Mouse (Mus musculus): ENCODE results near the gene Bmp2k.
A peak's percentile ranks its signal among the peaks of the same experiment; 100 is the strongest.

Gene Bmp2k

DNA sequence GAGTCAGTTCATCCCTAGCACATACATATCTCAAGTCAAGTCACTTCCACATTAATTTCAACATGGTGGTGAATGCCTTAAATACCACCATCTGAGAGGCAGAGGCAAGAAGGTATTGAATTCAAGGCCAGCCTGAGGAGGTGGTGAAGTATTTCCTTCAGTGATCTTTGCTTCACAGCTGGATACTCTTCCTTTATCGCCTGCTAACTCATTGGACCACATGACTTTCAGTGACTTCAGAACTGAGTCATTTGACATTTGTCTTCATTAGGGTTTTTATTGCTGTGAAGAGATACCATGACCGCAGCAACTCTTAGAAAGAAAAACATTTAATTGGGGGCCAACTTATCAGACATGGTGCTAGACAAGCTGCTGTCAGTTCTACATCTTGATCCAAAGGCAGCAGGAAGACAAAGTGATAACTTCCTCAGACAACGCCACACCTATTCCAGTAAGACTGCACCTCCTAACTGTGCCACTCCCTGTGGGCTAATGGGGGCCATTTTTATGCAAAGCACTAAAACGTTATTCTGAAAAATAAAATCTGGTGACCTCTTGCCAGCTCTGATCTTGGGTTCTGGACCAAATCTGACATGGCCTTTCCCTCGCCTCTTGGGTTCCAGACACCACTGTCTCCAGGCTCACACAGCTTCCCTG lies 24.9 kb upstream of the Bmp2k start:
- DNase-seq = no peak

DNA sequence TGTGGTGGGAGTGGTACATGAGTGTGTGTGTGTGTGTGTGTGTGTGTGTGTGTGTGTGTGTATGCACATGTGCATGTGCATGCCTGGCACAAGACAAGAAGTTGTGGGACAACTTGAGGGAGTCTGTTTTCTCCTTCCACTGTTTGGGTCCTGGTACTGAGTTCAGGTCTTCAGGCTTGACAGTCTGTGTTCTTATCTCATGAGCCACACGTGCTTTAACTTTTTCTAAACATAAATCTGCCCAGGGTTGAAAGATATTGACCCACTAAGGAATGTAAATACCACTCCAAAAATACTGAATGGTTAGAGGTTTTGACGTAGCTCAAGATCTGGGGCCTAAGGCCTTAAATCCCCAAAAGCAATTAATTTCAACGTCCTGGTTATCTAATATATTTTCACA lies 23.8 kb upstream of the Bmp2k start:
- no peak for DNase-seq

DNA sequence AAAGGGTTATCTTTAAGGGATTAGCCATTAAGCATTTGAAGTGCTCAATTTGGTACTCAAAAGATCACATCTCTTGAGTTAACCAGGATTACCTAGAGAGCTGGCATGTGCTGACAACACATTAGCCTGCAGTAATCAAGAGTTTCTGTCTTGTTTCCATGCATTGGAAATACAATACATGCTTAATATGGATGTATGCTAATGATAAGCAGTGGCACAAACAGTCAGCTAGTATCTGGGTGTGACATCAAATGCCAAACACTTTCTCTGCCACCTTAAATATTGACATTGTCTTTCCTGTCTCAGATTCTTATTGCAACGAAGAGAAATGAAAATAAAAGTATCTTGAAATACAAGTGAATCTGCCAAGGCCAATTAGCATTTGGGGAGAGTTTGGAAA lies 22.8 kb upstream of the Bmp2k start:
- no peak for DNase-seq

DNA sequence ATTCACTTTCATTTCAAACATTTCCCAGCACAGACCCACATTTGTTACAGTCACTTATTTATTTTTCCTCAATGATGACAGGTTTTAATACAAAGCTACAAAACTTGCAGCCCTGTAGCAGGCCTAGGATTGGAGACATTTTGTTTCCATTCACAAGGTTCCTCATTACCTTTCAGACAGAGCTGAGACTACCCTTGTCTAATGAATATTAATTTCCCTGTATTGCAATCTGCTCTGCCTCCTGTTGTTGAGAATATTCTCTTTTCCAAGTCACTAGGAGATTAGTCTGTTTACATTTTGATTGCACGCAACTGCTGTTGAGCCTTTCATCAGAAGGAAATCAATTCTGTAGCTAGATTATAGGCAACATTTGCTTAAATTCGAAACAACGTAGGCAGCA lies 22.4 kb upstream of the Bmp2k start:
- no peak for DNase-seq

DNA sequence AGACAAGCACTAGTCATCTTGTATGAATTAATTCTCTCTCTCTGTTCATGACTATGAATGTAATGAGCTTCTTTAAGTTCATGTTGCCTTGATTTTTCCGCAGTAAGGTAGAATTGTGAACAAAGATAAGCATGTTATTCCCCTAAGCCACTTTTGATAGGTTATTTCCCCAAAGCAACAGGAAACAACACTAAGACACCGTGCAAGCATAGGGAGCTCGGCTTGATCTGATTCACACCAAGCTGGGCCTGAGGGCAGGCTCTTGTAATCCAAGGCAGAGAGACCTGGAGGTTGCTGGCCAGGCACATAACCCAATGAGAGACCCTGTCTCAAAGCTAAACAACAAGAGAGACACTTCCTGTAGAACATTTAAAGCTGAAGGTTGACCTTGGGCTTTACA lies 21.3 kb upstream of the Bmp2k start:
- no peak for DNase-seq

DNA sequence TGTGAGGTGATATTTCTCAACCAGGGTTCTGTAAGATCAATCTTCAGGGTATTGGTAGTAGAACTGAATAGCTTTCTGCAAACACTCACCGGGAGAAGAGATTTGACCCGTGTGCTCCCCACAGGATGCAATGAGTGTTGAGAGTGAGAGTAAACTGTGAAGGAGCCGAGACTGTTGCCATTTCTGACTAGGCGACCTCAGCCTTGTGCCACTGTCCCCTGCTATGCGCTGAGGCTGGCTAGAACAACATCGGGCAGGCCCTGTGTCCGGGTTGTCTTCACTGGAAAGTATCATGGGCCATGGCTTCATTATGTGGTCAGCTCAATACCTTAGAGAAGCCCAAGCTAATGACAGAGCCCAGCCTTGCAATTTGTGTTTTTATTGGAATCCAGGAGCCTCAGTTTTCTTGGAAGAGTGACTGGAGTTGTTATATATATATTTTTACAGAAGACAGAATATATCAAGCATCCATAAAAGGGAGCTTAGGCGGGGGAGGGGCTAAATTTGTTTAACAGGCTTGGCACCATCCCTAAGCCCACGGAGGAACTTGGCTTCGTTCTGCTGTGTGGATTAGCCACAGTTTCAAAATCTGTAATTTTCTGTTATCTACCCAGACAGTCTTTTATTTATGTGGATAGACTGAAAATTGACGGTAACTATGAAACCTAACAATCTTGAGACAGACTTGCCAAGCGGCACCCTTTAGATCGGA lies 18.0 kb upstream of the Bmp2k start:
- no peak for DNase-seq

DNA sequence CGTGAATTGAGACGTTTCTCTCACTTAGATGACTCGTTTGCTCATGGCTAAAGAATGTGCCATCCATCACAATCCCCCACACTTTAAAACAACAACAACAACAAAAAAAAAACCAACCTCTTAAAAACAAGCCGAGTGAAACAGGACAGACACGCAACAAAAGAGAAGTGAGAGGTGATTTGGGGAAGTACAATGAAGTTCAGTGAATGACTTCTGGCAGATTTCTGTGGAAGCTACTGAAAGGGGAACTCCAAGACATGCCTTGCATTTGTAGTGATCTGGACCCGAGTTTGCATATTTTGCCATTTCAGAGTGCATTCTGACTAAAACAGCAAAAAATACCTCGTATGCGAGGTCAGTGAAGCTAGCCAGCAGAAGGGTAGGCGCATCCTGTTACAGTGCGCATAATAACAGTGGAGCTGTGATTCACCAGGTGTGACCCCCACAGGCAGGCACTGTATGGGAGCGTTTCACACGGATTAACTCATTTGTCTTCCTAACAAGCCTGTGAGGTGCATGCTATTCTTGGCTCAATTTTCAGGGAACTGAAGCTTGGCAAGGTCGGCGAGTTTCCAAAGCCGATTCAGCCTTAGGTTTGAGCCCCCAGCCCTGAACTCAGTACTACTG lies 17.4 kb upstream of the Bmp2k start:
- DNase-seq = peak; percentile 51

DNA sequence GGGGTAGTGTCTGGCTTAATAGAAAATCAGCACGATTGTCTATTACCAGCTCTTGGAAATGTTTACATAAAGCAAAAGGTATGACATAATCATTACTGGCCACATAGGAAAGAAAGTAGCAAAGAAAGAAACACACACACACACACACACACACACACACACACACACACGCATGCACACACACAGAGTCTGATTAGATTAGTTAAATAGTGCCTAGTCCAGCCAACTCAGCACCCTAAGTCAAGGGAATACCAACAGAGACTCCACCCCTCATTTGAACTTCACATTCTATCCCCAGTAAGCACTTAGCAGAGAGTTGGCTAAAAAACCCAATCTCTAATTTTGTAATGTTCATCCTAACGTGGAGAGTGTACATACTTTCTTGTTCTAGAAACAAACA lies 15.5 kb upstream of the Bmp2k start:
- DNase-seq = no peak

DNA sequence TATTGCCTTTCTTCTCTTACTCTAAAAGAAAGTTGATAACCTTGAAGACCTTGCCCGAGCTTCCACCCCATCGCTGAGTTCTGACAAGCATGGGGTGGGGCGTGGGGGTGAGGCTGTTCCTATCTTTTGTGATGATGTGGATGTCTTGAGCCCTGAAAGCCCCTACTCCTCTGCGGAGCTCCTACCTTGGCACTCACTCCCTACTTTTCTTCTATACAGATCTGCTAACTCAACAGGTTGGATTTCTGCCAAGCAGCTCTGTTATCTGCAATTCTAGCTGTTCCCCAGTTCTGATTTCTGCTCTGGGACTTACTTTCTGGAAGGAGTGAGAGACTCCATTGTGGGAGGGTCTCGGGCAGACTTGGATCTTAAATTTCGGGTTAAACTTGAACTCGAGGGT lies 14.3 kb upstream of the Bmp2k start:
- DNase-seq = no peak

DNA sequence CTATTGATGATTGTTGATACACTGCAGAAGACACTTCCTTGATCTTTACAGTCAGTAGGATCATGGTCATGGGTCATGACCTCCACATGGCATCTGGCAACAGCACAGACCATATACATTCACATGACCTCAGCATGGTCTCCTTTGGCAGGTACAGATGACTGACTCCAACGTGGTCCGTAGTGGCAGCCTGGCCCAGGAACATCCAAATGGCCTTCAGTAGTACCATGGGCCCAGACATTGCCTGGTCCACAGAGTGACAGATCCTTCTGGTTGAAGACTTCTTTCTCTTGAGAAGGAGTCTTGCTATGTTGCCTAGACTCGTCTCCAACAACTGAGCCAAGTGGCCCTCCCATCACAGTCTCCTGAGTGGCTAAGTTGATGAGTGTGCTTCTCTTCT lies 10.6 kb upstream of the Bmp2k start:
- DNase-seq = no peak

DNA sequence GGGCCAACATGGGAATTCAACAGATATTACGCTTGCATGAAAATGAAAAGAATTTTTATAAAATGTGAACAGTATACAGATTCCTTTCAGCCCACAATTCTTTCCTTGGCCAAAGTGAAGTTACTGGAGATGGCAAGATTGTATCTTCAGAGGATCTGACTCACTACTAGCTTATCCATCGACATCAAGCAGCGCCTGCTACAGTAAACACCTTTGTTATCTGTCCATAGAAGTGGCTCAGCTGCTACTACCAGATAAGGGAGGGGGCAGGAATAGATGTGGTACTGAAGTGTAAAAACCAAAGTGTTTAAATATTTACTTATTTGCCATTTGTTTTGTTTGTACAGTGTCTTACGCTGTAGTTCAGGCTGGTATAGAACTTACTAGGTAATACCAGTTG lies 8.6 kb upstream of the Bmp2k start:
- no peak for DNase-seq

DNA sequence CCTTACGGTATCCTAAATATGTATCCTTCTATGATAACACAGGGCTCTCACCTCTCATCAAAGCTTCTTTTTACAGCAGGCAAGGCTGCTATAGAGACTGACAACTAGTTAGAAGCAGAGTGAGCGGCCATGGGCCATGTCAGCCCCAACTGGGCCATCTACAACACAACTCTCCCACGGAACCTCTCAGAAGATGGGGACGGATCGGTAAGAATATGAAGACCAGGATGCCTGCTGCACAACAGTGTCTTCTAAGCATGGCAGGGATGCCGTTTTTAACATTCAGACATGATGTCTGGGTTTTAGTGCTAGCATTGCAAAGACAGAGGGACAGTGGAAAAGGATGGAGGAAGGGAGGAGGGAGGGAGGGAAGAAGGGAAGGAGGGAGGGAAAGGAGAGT lies 6.3 kb upstream of the Bmp2k start:
- no peak for DNase-seq

DNA sequence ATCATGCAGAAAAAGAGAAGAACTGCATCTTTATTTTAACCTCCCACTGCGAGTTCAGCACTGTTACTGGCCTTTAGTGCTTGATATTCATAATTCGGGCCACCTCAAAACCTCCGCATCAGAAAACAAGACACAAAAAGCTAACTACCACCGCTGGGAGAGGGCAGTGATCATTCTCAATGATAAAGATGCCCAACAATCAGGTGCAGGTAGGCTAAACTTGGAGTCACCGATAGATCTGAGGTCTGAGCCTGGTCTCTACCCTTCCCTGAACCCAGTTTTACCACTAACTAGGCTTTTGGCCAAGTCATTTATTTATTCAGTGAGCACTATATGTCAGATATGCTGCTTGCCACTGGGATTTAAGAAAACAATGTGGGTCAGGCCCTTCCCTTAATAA lies 4.8 kb upstream of the Bmp2k start:
- no peak for DNase-seq

DNA sequence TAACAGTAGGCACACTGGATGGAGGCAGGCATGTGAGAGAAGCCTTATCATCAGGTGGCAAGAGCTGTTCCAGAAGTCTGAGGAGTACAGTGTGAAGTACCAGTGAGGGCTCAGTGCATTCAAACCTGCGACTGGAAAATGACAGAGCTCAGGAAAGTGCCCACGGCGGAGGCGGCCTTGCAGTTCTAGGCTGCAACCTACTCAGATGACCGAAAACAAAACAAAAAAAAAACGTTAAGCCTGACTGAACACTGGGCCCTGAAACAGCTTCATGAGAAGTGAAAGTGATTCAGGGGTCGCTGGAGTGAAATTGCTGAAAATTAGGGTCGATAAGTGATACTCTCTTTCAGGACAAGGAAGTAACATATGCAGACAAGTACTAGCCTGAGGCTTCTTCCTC lies 4.4 kb upstream of the Bmp2k start:
- no peak for DNase-seq

DNA sequence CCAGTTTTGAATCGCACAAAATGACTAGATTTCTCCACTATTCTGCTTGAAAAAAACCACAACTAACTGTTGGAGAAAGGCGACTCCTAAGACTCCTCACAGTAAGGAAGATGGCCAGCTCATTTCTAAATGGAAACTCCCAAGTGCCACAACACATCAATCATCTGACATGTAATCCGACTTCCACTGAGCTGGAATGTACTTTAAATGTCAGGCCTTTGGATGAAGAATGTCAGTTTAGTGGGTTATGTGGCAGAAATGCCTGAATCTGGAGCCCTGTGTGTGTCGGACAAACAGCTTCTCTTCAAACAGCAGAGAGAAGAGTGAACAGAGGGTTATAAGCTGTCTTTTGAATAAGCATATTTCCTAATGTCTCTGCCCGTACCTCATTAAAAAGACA lies 1.7 kb upstream of the Bmp2k start:
- no peak for DNase-seq

DNA sequence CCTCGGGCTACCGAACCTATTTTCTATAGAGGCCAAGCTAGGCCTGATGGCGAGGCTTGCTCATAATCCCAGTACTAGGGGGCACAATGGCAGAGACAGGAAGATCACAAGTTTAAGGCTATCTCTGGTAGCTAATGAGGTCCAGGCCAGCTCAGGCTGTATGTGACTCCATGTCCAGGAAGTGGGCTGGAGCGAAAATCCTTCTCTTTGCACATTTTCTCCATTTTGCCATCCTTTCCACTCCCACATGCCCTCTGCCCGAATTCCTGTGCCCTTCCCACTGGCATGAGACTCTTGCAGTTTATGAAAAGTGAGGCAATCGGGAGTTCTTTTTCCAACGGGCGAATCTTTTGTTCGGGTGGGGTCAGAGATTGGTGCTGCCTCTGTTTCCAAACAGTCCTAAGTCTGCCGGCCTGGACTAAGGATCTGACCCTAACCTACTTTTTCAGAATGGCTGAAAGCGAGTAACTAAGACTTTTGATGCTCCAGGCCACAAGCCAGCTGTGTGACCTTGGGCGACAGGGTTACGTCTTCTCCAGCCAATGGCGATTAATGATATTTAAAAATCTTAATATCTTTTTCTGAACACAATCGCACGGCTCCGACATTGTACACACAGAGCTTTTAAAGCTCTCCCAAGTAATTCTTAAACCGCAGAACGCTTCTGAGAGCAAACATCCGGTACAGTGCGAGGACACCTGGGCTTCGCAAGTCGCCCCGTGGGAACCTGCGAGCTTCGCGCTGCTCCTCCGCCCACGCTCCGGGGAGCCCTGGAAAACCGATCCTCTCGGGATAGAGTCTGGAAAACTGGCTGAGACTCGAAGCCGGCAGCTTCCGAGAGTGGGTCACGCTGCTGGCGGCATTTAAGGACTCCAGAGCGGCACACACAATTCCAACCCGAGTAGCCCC lies 834 bp upstream of the Bmp2k start:
- no peak for DNase-seq

DNA sequence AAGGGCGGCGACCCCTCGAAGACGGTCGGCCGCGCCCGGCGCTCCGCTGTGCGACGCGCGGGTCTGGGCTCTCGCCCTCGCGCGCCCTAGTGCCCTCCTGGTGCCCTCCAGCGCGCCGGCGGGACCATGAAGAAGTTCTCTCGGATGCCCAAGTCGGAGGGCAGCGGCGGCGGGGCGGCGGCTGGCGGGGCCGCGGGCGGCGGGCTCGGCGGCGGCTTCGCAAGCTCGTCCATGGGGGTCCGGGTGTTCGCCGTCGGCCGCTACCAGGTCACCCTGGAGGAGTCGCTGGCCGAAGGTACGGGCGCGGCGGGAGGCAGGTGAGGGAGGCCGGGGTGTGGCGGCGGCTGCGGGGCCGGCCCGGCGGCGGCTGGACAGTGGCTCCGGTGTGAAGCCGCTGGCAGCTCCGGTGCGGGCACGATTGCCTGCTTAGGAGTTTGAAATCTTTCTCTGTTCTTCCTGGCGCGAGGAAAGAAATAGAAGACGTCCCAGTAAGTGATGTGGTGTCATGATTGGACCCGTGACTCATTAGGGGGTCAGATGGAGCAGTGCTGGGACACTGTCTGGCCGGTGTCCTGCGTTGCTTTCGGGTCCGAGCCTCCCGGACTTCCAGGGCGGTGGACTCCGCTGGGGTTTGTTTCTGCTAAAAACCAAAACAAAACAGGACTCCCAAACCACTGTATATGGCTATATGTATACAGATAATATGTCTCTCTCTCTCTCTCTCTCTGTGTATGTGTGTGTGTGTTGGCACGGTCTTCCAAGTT lies 495 bp downstream of the Bmp2k start:
- DNase-seq = peak; percentile 59

DNA sequence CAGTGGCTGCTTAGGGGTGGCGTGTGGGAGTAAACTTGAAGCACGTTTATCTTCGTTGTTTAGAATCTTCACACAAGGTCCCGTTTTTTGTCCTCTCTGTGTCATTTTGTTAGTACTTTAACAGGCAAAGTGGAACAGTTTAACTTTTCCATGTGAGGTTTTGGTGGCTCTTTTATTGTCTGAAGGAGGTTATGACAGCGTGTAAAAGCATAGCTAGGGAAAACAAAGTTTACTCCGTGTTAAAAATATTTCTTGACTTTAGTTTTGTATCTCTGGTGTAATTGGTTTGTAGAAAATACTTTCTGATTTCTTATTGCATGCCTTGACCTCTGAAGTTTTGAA lies 1.0 kb downstream of the Bmp2k start:
- DNase-seq = no peak

DNA sequence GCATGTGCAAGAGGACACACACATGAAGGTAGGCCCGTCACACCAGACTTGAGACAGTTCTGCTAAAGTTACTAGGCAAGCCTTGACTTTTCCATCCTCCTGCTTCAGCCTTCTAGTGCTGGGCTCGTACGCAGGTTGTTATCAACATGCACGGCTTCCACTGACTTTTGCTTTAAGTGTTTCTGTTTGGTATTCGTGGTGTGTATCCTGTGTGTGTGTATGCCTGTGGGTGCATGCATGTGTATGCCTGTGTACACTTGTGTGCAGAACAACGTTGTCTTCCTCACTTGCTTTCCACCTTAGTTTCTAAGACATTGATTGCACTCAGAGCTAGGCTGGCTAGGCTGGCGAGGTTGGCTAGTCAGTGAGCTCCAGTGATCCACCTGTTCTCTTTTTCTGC lies 2.1 kb downstream of the Bmp2k start:
- DNase-seq = no peak

DNA sequence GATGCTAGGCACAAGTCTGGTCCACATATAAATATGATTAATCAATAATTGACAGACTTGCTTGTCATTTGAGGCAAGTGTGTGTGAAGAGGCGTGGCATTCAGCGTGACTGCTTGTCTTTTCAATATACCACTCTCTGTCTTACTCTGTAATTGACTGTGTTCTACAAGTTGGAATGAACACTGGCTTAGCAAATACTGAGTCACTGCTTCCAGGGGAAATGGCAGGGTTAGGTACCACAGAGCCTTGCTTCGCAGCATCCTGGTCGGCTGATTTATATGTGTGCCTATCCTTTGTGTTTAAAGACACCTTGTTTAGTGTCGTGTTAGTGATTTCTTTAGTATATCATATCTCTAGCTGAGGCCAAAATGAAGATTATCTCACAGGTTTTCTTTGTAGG lies 3.0 kb downstream of the Bmp2k start:
- no peak for DNase-seq

DNA sequence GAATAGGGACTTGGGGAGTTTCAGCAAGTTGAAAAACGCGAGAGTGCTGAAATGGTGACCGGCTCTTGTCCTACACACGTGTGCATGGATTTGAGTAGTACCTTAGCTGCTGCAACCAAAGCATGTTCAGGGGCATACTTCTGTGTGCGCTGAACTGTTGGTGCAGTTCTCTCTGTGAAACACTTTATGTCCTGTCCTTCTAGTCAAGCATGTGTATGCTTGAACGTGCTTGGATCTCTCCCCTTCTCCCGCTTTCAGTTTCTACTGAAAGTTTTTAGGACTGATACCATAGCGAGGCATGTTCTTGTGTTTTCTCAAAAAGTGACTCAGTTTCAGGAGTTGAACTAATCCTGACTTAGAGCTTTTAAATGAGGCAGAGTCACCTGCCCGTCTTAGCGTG lies 3.7 kb downstream of the Bmp2k start:
- no peak for DNase-seq

DNA sequence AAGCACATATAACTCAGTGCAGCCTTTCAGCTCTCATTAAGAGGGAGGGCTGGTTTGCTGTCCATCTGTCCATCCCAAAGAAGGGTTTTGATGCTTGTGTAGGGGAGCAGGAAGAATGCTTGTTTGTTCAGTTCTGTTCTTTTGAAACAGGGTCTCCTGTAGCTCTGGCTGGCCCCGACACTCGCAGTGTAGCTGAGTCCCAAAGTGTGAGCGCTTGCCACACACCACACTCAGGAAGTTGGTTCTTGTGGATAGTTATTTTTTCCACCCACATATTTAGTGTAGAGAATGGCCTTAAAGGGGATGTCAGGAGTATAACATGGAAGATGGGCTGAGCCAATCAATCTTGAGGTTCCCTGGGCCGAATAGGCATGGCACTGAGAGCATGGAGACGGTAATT lies 4.1 kb downstream of the Bmp2k start:
- DNase-seq = no peak

DNA sequence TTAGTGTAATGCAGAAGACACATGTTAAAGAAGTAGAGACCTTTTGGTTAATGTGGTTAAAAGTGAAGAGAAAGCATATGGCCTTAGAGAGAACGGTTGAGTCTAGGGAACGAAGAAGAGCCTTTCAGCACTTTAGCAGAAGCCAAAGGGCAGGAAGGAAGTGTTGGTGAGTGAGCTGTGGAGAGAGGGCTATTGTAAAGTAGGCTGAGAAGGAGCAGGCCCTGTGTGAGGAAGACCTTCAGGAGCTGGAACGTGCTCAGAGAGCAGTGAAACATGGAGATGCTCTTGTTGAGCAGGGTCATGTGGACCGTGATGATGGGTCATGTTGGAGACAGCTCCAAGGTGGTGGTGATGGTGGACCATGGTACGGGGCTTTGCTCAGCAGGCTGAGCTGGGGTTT lies 4.8 kb downstream of the Bmp2k start:
- no peak for DNase-seq

Data from lung, postnatal 36 days (tissue).